Mouse (Mus musculus) limb, embryonic 14.5 days (tissue): ENCODE measurements at regions not wholly inside any gene's neighbourhood (a gene's known extent, or its start where the extent isn't known, plus 50 kb on each side); places are given as distances from the start of the nearest gene placed in this dataset.

Source experiments
- ATAC-seq: fragments of 200-750 bp; cut with Nextera tagmentation; 2 replicates; pipeline ENCODE4 v1.8.0; 2017; ENCODE audit warnings: low read depth, moderate number of reproducible peaks, moderate TSS enrichment; ENCODE audit not compliant: low FRiP score
- DNase-seq: peaks from one replicate; pipeline ENCODE4 v3.0.0-alpha.2; 2015; ENCODE audit warnings: low spot score
- H3K27ac ChIP-seq: fragments of 300-500 bp; sonication (generic); replicated peaks from 2 replicates; pipeline ENCODE4 v1.5.1; 2014; ENCODE audit warnings: low read depth, mild to moderate bottlenecking, low read length, moderate library complexity, mixed read lengths
- H3K27me3 ChIP-seq: fragments of 300-500 bp; sonication (generic); 2 replicates; pipeline ENCODE4 v1.6.1; 2014; ENCODE audit warnings: low read length, mixed read lengths; ENCODE audit not compliant: control insufficient read depth, insufficient read depth
- H3K36me3 ChIP-seq: fragments of 300-500 bp; sonication (generic); 2 replicates; pipeline ENCODE4 v1.6.1; 2014; ENCODE audit warnings: mild to moderate bottlenecking, low read length, moderate library complexity, mixed read lengths; ENCODE audit not compliant: control insufficient read depth, insufficient read depth
- H3K4me1 ChIP-seq: fragments of 300-500 bp; sonication (generic); 2 replicates; pipeline ENCODE4 v1.6.1; 2014; ENCODE audit warnings: antibody characterized with exemption, low read length, mixed read lengths; ENCODE audit not compliant: control insufficient read depth, insufficient read depth
- H3K4me2 ChIP-seq: fragments of 300-500 bp; sonication (generic); replicated peaks from 2 replicates; pipeline ENCODE4 v1.6.1; 2014; ENCODE audit warnings: low read depth, mild to moderate bottlenecking, low read length, moderate library complexity; ENCODE audit not compliant: severe bottlenecking
- H3K4me3 ChIP-seq: fragments of 300-500 bp; sonication (generic); replicated peaks from 2 replicates; pipeline ENCODE4 v1.5.1; 2014; ENCODE audit warnings: low read length
- H3K9ac ChIP-seq: fragments of 300-500 bp; sonication (generic); 2 replicates; pipeline ENCODE4 v1.6.1; 2014; ENCODE audit warnings: mild to moderate bottlenecking, low read depth, low read length, moderate library complexity; ENCODE audit not compliant: severe bottlenecking
- H3K9me3 ChIP-seq: fragments of 300-500 bp; sonication (generic); 2 replicates; pipeline ENCODE4 v1.6.1; 2016; ENCODE audit warnings: low read length; ENCODE audit not compliant: control insufficient read depth
- POLR2A ChIP-seq: fragments of 200-500 bp; IDR thresholded peaks from 2 replicates; pipeline ENCODE4 v1.8.0; 2012; ENCODE audit warnings: inconsistent platforms, mild to moderate bottlenecking, moderate library complexity, borderline replicate concordance; ENCODE audit not compliant: insufficient read depth, insufficient read length; ENCODE audit errors: extremely low read depth
- WGBS: fragments of 180-500 bp; shearing (Covaris S2); extraction: QIAGEN DNeasy Blood & Tissue Kit; methylation state at CpG from one replicate; pipeline ENCODE4 v1.1.7; 2014; 5-methylcytosine and 5-hydroxymethylcytosine counted together

DNA sequence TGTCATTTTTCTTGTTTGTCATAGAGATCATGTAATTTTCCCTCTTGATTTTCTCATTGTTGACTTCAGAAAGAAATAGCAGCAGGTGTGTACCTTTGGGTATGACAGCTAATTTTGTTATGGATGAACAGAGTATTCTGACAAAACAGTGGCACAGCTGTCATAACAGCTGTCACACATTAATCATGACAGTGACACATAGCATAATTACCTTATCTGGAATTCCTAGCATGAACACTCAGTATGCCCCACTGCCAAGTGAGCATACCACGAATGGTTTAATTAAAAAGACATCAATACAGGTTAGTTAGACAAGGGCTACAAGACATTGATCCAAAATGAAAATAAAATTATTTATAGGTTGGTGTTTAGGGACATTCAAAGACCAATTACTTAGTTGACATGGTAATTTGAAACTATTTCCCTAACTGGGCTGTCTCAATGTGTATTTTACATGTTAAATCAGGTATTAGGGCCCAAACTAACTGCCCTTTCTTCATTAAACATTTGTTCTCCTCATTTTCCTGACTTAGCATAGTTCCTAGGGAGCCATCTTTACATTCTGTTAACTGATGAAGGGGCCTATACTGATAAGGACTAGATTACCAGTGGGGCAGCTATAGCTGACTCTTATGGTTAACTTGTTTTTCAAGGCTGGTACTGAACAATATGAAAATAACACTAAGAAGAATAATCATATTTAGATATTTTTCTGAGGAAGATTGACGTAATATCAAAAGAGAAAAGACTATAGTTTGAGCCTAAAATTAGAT lies 52.2 kb downstream of the Aldoart1 start:
- no peak overlapping the region for H3K4me2 ChIP-seq
- no peaks in the 10 kb centered on the region for H3K36me3 ChIP-seq
- peak; percentile 68; the same call in 1 of the 2 replicates for ATAC-seq
- H3K9ac ChIP-seq, result no peak overlapping the region
- TF ChIP-seq POLR2A, result no peak
- H3K9me3 ChIP-seq, result no peaks in the 10 kb centered on the region
- DNase-seq, result peak; percentile 38
- no peaks in the 10 kb centered on the region for H3K4me1 ChIP-seq
- H3K27me3 ChIP-seq, result no peaks in the 10 kb centered on the region
- H3K27ac ChIP-seq, result no peak overlapping the region
- H3K4me3 ChIP-seq, result no peak overlapping the region
- 69% methylated on average over 2 of the region's 2 CpGs for WGBS

DNA sequence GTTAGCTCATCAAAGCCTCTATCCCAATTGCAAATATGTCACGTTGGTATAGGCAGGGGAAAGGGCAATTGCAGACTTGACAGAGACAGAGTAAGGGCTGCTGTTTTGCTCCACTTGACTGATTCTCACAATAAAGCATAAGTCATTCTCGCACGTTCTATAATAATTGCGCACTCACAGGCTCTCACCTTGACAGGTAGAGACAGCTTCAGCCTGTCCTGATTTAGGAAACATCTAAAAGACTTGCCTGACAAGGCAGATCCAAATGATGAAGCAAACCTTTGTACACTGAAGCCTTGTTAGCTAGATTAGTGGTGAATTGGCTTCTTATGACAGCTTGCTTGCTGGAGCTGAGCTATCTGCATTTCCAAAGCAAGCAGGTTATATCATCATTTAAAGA lies 52.9 kb downstream of the Aldoart1 start:
- no peak overlapping the region for H3K27ac ChIP-seq
- no peak overlapping the region for H3K4me2 ChIP-seq
- DNase-seq (no peak), ATAC-seq (no peak)
- H3K4me3 ChIP-seq, result no peak overlapping the region
- no peaks in the 10 kb centered on the region for H3K4me1 ChIP-seq
- H3K9ac ChIP-seq, result no peak overlapping the region
- WGBS, result 75% methylated on average over 4 of the region's 4 CpGs
- no peaks in the 10 kb centered on the region for H3K9me3 ChIP-seq
- TF ChIP-seq POLR2A, result no peak
- H3K36me3 ChIP-seq, result no peaks in the 10 kb centered on the region
- H3K27me3 ChIP-seq, result no peaks in the 10 kb centered on the region

DNA sequence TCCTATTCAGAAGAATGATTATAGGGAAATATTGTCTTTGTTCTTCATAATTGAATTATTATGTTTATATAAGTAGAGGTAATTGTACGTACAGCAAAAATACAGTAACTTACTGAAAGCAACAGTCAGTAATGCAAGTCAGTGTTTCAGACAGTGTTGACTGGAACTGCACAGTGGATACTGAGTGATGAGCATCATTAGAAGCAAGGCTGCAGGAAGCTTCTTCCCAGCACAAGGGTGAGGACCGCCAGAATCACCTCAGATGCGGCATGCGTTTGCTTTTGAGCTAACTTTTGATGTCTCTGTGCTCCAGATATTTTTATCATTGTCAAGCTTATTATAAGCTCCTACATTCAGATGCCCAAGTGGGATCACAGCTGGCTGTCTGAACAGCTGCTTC lies 63.6 kb downstream of the Aldoart1 start:
- DNase-seq (no peak), ATAC-seq (no peak)
- Histone ChIP-seq H3K9me3 (no peaks in the 10 kb centered on the region), H3K27ac (no peak overlapping the region), H3K4me2 (no peak overlapping the region), H3K9ac (no peak overlapping the region), H3K27me3 (no peaks in the 10 kb centered on the region), H3K36me3 (no peaks in the 10 kb centered on the region), H3K4me3 (no peak overlapping the region), H3K4me1 (no peaks in the 10 kb centered on the region)
- WGBS, result 85% methylated on average over 4 of the region's 4 CpGs
- TF ChIP-seq POLR2A, result no peak

DNA sequence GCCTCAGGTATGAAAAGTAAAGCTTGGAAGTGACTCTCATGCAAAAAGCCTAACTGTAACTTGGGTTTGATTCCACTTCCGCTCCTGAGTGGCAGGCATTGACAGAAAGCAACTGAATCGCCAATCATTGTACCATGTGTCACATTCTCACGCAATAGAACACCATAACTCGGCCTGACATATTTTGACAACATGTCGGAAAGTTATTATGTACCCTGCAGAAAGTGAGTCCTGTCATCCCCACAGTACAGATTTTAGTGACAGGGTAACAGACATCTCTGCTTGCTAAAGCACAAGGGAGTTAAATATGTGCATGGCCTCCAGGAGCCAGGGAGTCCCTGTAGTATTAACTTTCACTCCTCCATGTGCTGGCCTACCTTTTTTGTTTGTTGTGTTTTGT lies 85.5 kb downstream of the Aldoart1 start:
- DNase-seq, result no peak
- WGBS, result 87% methylated on average over 5 of the region's 5 CpGs
- TF ChIP-seq POLR2A, result no peak
- no peak for ATAC-seq
- no peak overlapping the region for H3K4me2 ChIP-seq
- H3K4me3 ChIP-seq, result no peak overlapping the region
- no peak overlapping the region for H3K9ac ChIP-seq
- H3K27me3 ChIP-seq, result no peaks in the 10 kb centered on the region
- no peak overlapping the region for H3K27ac ChIP-seq
- H3K36me3 ChIP-seq, result no peaks in the 10 kb centered on the region
- no peaks in the 10 kb centered on the region for H3K9me3 ChIP-seq
- no peaks in the 10 kb centered on the region for H3K4me1 ChIP-seq

DNA sequence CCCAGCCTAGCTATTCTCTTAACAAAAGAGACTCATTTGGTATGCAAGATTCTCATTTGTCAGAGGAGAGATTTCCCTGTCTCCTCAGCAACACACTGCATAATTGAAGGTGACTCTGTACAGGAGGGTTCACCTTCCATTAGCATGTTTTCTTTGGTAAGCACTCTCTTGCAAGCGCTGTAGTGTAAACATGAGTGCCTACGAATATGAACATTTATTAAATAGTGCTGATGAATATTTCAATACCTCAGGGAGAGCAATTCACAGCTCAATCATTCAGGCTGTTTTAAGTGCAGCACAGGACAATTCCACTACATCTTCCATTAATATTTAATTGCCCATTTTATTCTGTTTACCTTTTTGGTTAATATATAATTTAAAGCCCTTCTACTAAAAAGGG lies 86.0 kb downstream of the Aldoart1 start:
- no peak for TF ChIP-seq POLR2A

More for the DNA sequence above, 86.0 kb downstream of the Aldoart1 start:
- DNase-seq, result no peak
- Histone ChIP-seq H3K4me3 (no peak overlapping the region), H3K4me1 (no peaks in the 10 kb centered on the region), H3K27me3 (no peaks in the 10 kb centered on the region), H3K9me3 (no peaks in the 10 kb centered on the region), H3K9ac (no peak overlapping the region), H3K27ac (no peak overlapping the region), H3K4me2 (no peak overlapping the region), H3K36me3 (no peaks in the 10 kb centered on the region)
- no peak for ATAC-seq
- 72% methylated on average over 2 of the region's 2 CpGs for WGBS
